Comparison of ENCODE assay signal across 26 mouse cellular contexts in the genomic region with DNA sequence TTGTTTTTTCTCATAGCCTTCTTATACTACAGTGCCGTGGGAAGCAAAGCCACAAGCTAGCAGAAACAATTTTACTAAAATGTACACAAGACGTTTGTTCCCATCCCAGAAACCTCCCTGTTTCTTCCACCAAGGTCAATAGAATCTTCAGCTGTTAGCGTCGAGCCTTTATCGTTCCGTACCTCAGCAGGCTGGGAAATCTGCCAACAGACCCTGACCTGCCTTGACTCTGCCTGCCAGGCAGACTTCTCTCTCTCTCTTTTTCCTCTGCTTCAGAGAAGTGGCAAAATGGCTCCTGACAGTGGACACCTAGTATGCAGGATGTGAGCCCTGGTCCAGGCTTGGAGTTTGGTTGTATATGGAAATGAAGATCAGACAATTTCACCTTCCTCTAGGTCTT. TPM values are rescaled to one million over a fixed set of nuclear protein-coding genes. Genes with fewer than 3 reads are reported as not detected.
DNase-seq lines count a peak whose midpoint lies in the region; ATAC-seq lines count a peak whose summit lies in the region.
"Had no signal": no experiment of that assay in that cellular context is flagged by ENCODE, and none has a peak within 500 bp of the region (broad histone marks: within the 10 kb centered on the region; RNA-seq: fewer than 3 reads in every experiment).

No protein-coding gene starts in this region.

- H3K9ac ChIP-seq in midbrain, embryonic 11.5 days (ENCODE audit: low read length), result no peak overlapping the region
- no peak overlapping the region for H3K9ac ChIP-seq in heart, embryonic 12.5 days
- H3K9ac ChIP-seq in kidney, embryonic 14.5 days (ENCODE audit: low read depth, low read length), result no peak overlapping the region
- H3K9ac ChIP-seq: forebrain, embryonic 13.5 days; hindbrain, embryonic 13.5 days; intestine, embryonic 15.5 days had no signal

- no peak overlapping the region for H3K4me3 ChIP-seq in midbrain, embryonic 11.5 days (ENCODE audit: low read depth, low read length)
- no peak overlapping the region for H3K4me3 ChIP-seq in heart, embryonic 12.5 days
- no peak overlapping the region for H3K4me3 ChIP-seq in kidney, embryonic 14.5 days (ENCODE audit: low read length)
- H3K4me3 ChIP-seq: forebrain, embryonic 10.5 days; forebrain, embryonic 13.5 days; heart, adult 2 months; heart, embryonic 10.5 days; hindbrain, embryonic 13.5 days; intestine, embryonic 15.5 days had no signal

- H3K9me3 ChIP-seq in midbrain, embryonic 11.5 days (ENCODE audit: control insufficient read depth, low read length), result no peaks in the 10 kb centered on the region
- H3K9me3 ChIP-seq in heart, embryonic 12.5 days (replicated peaks), result no peaks in the 10 kb centered on the region
- H3K9me3 ChIP-seq in kidney, embryonic 14.5 days (ENCODE audit: control insufficient read depth, low read length), result no peaks in the 10 kb centered on the region
- H3K9me3 ChIP-seq: forebrain, embryonic 10.5 days; forebrain, embryonic 13.5 days; heart, embryonic 10.5 days; hindbrain, embryonic 13.5 days; intestine, embryonic 15.5 days had no signal

- H3K4me2 ChIP-seq in midbrain, embryonic 11.5 days, result no peak overlapping the region
- no peak overlapping the region for H3K4me2 ChIP-seq in heart, embryonic 12.5 days
- no peak overlapping the region for H3K4me2 ChIP-seq in kidney, embryonic 14.5 days (replicated peaks; ENCODE audit: low read depth, low read length)
- H3K4me2 ChIP-seq: forebrain, embryonic 13.5 days; hindbrain, embryonic 13.5 days; intestine, embryonic 15.5 days had no signal

- ATAC-seq in midbrain, embryonic 11.5 days (ENCODE audit: low FRiP score), result no peak
- ATAC-seq in heart, embryonic 12.5 days (ENCODE audit: insufficient number of reproducible peaks, low FRiP score), result no peak
- no peak for ATAC-seq in kidney, embryonic 14.5 days (ENCODE audit: low FRiP score, low TSS enrichment)
- ATAC-seq: activated CD4-positive, CD25-positive, alpha-beta regulatory T cell, adult 4 months; CD4-positive, CD25-positive, alpha-beta regulatory T cell, adult 4 months; forebrain, embryonic 13.5 days; forebrain, embryonic 16.5 days; hindbrain, embryonic 16.5 days; intestine, embryonic 15.5 days had no signal

- 86% methylated on average over 6 of the region's 6 CpGs for WGBS in midbrain, embryonic 11.5 days
- 58% methylated on average over 6 of the region's 6 CpGs for WGBS in heart, embryonic 12.5 days
- WGBS in kidney, embryonic 14.5 days, result 79% methylated on average over 6 of the region's 6 CpGs

- H3K27ac ChIP-seq in midbrain, embryonic 11.5 days (ENCODE audit: low read depth, low read length), result no peak overlapping the region
- no peak overlapping the region for H3K27ac ChIP-seq in heart, embryonic 12.5 days (ENCODE audit: poor library complexity, severe bottlenecking)
- H3K27ac ChIP-seq in kidney, embryonic 14.5 days (ENCODE audit: low read depth, low read length), result no peak overlapping the region
- H3K27ac ChIP-seq: forebrain, embryonic 10.5 days; forebrain, embryonic 13.5 days; heart, adult 2 months; heart, embryonic 10.5 days; hindbrain, embryonic 13.5 days; intestine, embryonic 15.5 days had no signal

- no peaks in the 10 kb centered on the region for H3K4me1 ChIP-seq in midbrain, embryonic 11.5 days (ENCODE audit: control insufficient read depth, insufficient read depth, low read length)
- H3K4me1 ChIP-seq in heart, embryonic 12.5 days (replicated peaks), result no peaks in the 10 kb centered on the region
- H3K4me1 ChIP-seq in kidney, embryonic 14.5 days (ENCODE audit: control insufficient read depth, insufficient read depth, low read length), result no peaks in the 10 kb centered on the region
- H3K4me1 ChIP-seq: forebrain, embryonic 10.5 days; forebrain, embryonic 13.5 days; heart, embryonic 10.5 days; hindbrain, embryonic 13.5 days; intestine, embryonic 15.5 days had no signal

- no peaks in the 10 kb centered on the region for H3K36me3 ChIP-seq in midbrain, embryonic 11.5 days (ENCODE audit: control insufficient read depth, insufficient read depth, low read length)
- no peaks in the 10 kb centered on the region for H3K36me3 ChIP-seq in heart, embryonic 12.5 days
- no peaks in the 10 kb centered on the region for H3K36me3 ChIP-seq in kidney, embryonic 14.5 days (ENCODE audit: control insufficient read depth, insufficient read depth, low read length)
- H3K36me3 ChIP-seq: forebrain, embryonic 10.5 days; heart, embryonic 10.5 days; hindbrain, embryonic 13.5 days; intestine, embryonic 15.5 days had no signal

- DNase-seq in adrenal gland, adult 2 months, result peak; percentile 38
- peak; percentile 22 for DNase-seq in adrenal gland, postnatal 10 days
- DNase-seq in adrenal gland, postnatal 36 days, result peak; percentile 32 to 40
- DNase-seq in testis, postnatal 14 days (ENCODE audit: low spot score), result peak; percentile 54
- no peak for DNase-seq in midbrain, embryonic 11.5 days (ENCODE audit: low spot score, missing footprints)
- DNase-seq: cerebellum, adult 11 months; cerebellum, adult 8-10 months; cerebellum, postnatal 10 days; cerebellum, postnatal 36 days; embryo, embryonic 11 days; gastrocnemius, postnatal 10 days; gastrocnemius, postnatal 36 days; heart, adult 2 months; kidney, adult 11 months had no signal

- no peaks in the 10 kb centered on the region; the same call in 1 of the 2 replicates for H3K27me3 ChIP-seq in midbrain, embryonic 11.5 days (ENCODE audit: control insufficient read depth, insufficient read depth, low read length)
- no peaks in the 10 kb centered on the region for H3K27me3 ChIP-seq in heart, embryonic 12.5 days (replicated peaks)
- H3K27me3 ChIP-seq in kidney, embryonic 14.5 days (ENCODE audit: control insufficient read depth, insufficient read depth, low read length), result no peaks in the 10 kb centered on the region
- H3K27me3 ChIP-seq: forebrain, embryonic 13.5 days; hindbrain, embryonic 13.5 days; intestine, embryonic 15.5 days had no signal

RNA-seq across cellular contexts. Expression of a gene that starts 19.5 kb away (rescaled TPM):
- total RNA-seq in adrenal gland, adult 2 months (2021), result under 1 TPM; 0.35 to 0.41 TPM
- 0.11 and 0.13 TPM in 2 replicates for polyA plus RNA-seq in adrenal gland, adult 2 months (2012; rRNA removed)
- total RNA-seq in adrenal gland, postnatal 10 days (2021), result 1 to 10 TPM in 1 of 2 experiments, under 1 TPM in 1; 0.51 to 1.3 TPM
- under 1 TPM; 0.17 to 0.23 TPM for total RNA-seq in adrenal gland, postnatal 36 days (2021)
- polyA plus RNA-seq in midbrain, embryonic 11.5 days (2014; fragmentation: Nextera tagmentation; extraction: Ambion mirVana), result 8.8 and 9.3 TPM in 2 replicates
- 0.87 and 0.95 TPM in 2 replicates for polyA plus RNA-seq in heart, embryonic 12.5 days (2016; fragmentation: Nextera tagmentation; extraction: Ambion mirVana)
- 1.0 and 1.1 TPM in 2 replicates for polyA plus RNA-seq in kidney, embryonic 14.5 days (2014; fragmentation: Nextera tagmentation; extraction: Ambion mirVana)
- total RNA-seq: hematopoietic stem cell, adult 5-6 weeks had no signal
- polyA plus RNA-seq: CD4-positive, CD25-positive, alpha-beta regulatory T cell, adult 4 months had no signal
